Mouse (Mus musculus): ENCODE results near the gene Cdkn1a.

- TF ChIP-seq CTCF (IDR thresholded peaks at IDR 0.05; ENCODE audit: low read depth) (no peak), EP300 (IDR thresholded peaks at IDR 0.05; ENCODE audit: low read depth) (no peak)
These were observed 34.6 kb upstream of the Cdkn1a start for GRCm38 (mm10) chr17:29056207-29056606.

Measured in liver, embryonic 14.5 days (tissue).